In the genomic region with DNA sequence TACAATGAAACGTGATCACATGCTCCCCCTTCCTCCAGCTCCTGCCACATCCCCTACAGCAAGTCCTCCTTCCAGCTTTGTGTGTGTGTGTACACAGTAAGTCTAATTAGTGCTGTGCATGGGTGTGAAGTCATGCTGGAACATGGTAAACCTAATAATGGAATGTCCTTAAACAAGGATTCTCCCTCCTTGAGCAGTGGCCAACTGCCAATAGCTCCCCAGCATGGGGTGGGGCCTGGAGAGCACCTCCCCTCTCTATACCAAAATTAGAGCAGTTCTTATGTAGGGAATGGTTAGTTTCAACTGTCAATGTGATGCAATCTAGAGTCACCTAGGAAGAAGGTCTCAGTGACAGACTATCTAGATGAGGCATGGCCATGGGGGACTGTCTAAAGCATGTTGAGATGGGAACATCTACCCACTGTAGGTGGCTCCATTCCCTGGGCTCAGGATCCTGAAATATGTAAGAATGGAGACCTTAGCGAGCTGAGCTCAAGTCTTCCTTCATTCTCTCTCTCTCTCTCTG, we compare ENCODE assay signal across 24 mouse cellular contexts.
"Had no signal": no experiment of that assay in that cellular context is flagged by ENCODE, and none has a peak within 500 bp of the region (broad histone marks: within the 10 kb centered on the region; RNA-seq: fewer than 3 reads in every experiment).

No protein-coding gene starts in this region.

- ATAC-seq: forebrain, embryonic 13.5 days; forebrain, embryonic 14.5 days; forebrain, embryonic 15.5 days; forebrain, embryonic 16.5 days; forebrain, postnatal 0 days had no signal

- H3K4me1 ChIP-seq: heart, embryonic 10.5 days had no signal

- DNase-seq: cerebellum, adult 8-10 months; cerebellum, adult 9-10 months; cerebellum, adult 9-11 months; cerebellum, postnatal 36 days; embryo, embryonic 11 days; forebrain, postnatal 0 days; gastrocnemius, adult 2 months; gastrocnemius, postnatal 10 days; gastrocnemius, postnatal 14 days; gastrocnemius, postnatal 25 days; gastrocnemius, postnatal 36 days; heart, adult 18-20 months had no signal

- H3K36me3 ChIP-seq: embryonic facial prominence, embryonic 10.5 days; embryonic facial prominence, embryonic 12.5 days; embryonic facial prominence, embryonic 13.5 days; embryonic facial prominence, embryonic 15.5 days; forebrain, embryonic 10.5 days; forebrain, embryonic 12.5 days; forebrain, embryonic 15.5 days; heart, embryonic 10.5 days had no signal

- H3K27me3 ChIP-seq: embryonic facial prominence, embryonic 12.5 days; embryonic facial prominence, embryonic 13.5 days; embryonic facial prominence, embryonic 15.5 days had no signal

- H3K4me3 ChIP-seq: embryonic facial prominence, embryonic 10.5 days; embryonic facial prominence, embryonic 12.5 days; embryonic facial prominence, embryonic 13.5 days; embryonic facial prominence, embryonic 15.5 days; erythroblast, embryonic 14.5 days; forebrain, embryonic 10.5 days; forebrain, embryonic 12.5 days; forebrain, embryonic 13.5 days; forebrain, embryonic 15.5 days; gastrocnemius, adult 2 months; heart, embryonic 10.5 days had no signal

- H3K9me3 ChIP-seq: embryonic facial prominence, embryonic 10.5 days; embryonic facial prominence, embryonic 12.5 days; embryonic facial prominence, embryonic 13.5 days; embryonic facial prominence, embryonic 15.5 days; forebrain, embryonic 10.5 days; forebrain, embryonic 12.5 days; forebrain, embryonic 13.5 days; forebrain, embryonic 15.5 days; heart, embryonic 10.5 days had no signal

- H3K9ac ChIP-seq: embryonic facial prominence, embryonic 12.5 days; embryonic facial prominence, embryonic 13.5 days; embryonic facial prominence, embryonic 15.5 days; forebrain, embryonic 12.5 days; forebrain, embryonic 13.5 days; forebrain, embryonic 15.5 days; forebrain, postnatal 0 days had no signal

- H3K27ac ChIP-seq: embryonic facial prominence, embryonic 10.5 days; embryonic facial prominence, embryonic 12.5 days; embryonic facial prominence, embryonic 13.5 days; embryonic facial prominence, embryonic 15.5 days; forebrain, embryonic 10.5 days; forebrain, embryonic 12.5 days; forebrain, embryonic 13.5 days; forebrain, embryonic 15.5 days; gastrocnemius, adult 2 months; heart, embryonic 10.5 days had no signal
